Mouse (Mus musculus): ENCODE data around the gene Rcc1. TPM values are rescaled to one million over a fixed set of nuclear protein-coding genes. Genes with fewer than 3 reads are reported as not detected.

Rcc1 gene
- total RNA-seq, 2 experiments from 2014 or later = 12.8 to 13.6 TPM

DNA sequence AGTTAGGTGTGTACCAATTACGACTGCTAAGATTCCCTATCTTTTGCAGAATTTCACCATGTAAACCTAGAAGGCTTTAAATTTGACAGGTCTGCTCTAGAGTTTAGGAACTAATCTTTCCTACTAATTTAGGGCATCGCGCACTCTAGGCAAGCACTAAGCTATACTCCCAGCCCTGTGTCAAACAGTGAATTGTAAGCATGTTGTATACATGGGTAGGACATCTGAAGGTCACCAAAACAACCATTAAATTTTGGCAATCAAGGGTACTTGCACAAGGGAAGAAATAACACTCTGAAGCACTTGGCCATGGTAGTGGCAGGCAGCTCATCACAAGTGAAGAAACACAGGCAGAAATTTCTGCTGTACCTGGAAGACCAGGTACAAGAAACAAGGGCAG lies 2.6 kb downstream of the Rcc1 start:
- TF ChIP-seq CTCF (conservative IDR thresholded peaks at IDR 0.05) = no peak
- Histone ChIP-seq H3K4me3 (no peak overlapping the region), H3K27ac (no peak overlapping the region)
- no peak for DNase-seq (ENCODE audit: low spot score in 2 of 2)

GRCm38 (mm10) chr4:132350123-132350740 lies 3.2 kb downstream of the Rcc1 start:
- no peak for DNase-seq (ENCODE audit: low spot score in 2 of 2)
- H3K4me3 ChIP-seq = no peak overlapping the region
- no peak for TF ChIP-seq CTCF (conservative IDR thresholded peaks at IDR 0.05)
- H3K27ac ChIP-seq = no peak overlapping the region

DNA sequence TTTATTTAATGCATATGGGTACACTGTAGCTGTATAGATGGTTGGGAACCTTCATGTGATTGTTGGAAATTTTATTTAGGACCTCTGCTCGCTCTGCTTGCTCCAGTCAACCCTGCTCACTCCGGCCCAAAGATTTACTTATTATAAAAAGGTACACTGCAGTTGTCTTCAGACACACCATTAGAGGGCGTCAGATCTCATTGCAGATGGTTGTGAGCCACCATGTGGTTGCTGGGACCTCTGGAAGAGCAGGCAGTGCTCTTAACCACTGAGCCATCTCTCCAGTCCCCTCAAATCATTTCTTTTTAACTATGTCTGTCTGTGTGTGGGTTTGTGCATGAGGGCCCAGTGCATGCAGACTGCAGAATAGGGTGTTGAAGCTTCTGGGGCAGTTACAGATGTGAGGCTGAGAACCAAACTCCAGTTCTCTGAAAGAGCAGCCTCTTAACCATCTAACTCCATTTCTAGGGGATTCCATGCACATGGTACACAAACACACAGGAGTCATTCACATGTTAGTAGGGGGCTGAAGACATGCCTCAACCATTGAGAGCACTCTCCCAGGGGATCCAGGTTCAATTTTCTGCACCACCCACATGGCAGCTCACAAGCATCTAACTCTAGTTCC lies 3.8 kb downstream of the Rcc1 start:
- no peak for DNase-seq (ENCODE audit: low spot score in 2 of 2)
- Histone ChIP-seq H3K4me3 (no peak overlapping the region), H3K27ac (no peak overlapping the region)
- TF ChIP-seq CTCF (conservative IDR thresholded peaks at IDR 0.05) = peak; percentile 41

DNA sequence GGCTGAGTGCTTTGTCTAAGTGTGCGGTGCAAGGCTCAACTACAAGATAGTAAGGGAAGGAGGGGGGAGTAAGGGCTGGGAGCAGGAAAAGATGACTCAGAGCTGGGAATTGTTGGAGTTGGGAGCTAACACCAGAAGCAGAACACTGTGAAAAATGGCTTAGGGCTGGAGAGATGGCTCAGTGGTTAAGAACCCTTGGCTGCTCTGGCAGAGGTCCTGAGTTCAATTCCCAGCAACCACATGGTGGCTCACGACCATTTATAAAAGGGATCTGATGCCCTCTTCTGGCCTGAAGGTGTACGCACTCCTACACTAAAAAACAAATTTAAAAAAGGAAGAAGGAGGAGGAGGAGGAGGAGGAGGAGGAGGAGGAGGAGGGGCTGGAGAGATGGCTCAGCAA lies 6.7 kb downstream of the Rcc1 start:
- Histone ChIP-seq H3K27ac (no peak overlapping the region), H3K4me3 (no peak overlapping the region)
- DNase-seq (ENCODE audit: low spot score in 2 of 2) = no peak
- peak; percentile 17; the same call in 1 of the 2 replicates for TF ChIP-seq CTCF (conservative IDR thresholded peaks at IDR 0.05)

DNA sequence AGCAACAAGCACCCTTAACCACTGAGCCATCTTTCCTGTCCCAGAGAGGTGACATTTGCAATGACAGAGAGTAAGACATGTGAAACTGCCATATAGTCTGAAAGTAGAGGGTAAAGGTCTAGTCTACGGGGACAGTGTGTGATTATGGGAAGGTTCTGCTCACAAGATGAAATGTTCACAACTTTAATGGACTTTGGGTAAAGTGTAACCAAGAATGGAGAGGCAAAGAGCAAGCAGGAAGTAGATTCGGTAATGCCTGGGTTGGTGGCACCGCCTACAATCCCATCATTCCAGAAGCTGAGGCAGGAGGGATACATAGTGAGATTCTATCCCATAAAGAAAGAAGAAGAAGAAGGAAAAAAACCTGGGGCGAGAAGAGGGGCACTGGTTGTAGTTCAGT lies 7.1 kb downstream of the Rcc1 start:
- Histone ChIP-seq H3K4me3 (no peak overlapping the region), H3K27ac (no peak overlapping the region)
- TF ChIP-seq CTCF (conservative IDR thresholded peaks at IDR 0.05) = no peak
- no peak for DNase-seq (ENCODE audit: low spot score in 2 of 2)

GRCm38 (mm10) chr4:132345843-132346212 lies 7.6 kb downstream of the Rcc1 start:
- TF ChIP-seq CTCF (conservative IDR thresholded peaks at IDR 0.05) = no peak
- H3K27ac ChIP-seq = peak overlapping the region; percentile 90
- DNase-seq (ENCODE audit: low spot score in 2 of 2) = no peak
- H3K4me3 ChIP-seq = peak overlapping the region; percentile 72

DNA sequence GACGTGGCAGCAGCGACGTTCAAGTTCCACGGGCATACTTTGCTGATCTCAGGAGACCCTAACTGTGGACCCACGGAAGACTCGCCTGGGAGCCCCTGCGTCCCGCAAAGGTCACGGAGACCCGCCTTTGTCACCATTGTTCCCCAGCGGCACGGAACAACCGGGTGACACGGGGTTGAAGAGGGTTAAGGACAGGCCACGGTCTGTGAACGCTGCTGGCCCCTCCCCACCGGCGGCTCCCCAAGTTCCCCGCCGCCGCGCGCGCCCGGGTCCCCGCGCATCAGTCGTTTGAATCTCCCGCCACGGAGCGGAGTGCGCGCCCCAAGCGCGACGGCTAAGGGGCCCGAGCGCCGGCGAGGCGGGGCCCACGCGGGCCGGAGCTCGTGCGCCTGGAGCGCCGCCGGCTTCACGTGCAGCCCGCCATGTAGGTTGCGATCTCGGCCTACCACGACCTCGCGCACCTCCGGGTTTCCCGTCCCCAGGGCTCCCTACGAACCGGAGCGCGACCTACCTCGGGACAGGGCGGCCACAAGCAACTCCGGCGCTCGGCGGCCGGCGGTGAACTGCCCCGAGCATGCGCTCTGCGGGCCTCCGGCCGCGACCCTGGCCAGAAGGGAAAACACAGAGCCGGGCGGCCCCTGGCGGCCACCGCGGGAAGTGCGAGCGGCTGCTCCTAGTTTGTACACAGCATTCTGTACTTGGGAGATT lies 8.1 kb downstream of the Rcc1 start:
- peak overlapping the region; percentile 90 for H3K27ac ChIP-seq
- peak overlapping the region; percentile 72 for H3K4me3 ChIP-seq
- TF ChIP-seq CTCF (conservative IDR thresholded peaks at IDR 0.05) = peak; percentile 100
- peak; percentile 91 to 97 for DNase-seq (ENCODE audit: low spot score in 2 of 2)

- TF ChIP-seq CTCF (conservative IDR thresholded peaks at IDR 0.05) = no peak
- DNase-seq (ENCODE audit: low spot score in 2 of 2) = no peak
- no peak overlapping the region for H3K27ac ChIP-seq
- H3K4me3 ChIP-seq = peak overlapping the region; percentile 72
These were observed 8.8 kb downstream of the Rcc1 start for GRCm38 (mm10) chr4:132344403-132345134.

DNA sequence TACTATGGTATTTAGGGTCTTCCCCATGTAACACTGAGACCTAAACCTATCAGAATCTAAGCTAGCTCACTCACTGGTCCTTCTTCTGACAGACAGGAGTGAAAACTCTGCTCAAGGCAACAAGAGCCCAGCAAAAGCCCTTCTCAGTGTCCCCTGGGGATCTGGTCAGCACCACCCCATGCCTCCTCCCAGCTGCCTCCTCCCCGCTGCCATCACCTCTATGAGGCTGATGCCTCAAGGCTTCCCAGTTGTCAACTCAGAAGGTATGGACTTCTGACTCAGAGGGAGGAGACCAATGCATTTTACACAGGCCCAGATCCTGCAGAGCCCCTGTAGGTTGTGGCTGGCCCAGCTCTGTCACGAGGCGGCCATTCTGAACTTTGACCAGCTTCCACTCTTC lies 12.0 kb downstream of the Rcc1 start:
- no peak for DNase-seq (ENCODE audit: low spot score in 2 of 2)
- TF ChIP-seq CTCF (conservative IDR thresholded peaks at IDR 0.05) = no peak
- no peak overlapping the region for H3K4me3 ChIP-seq

DNA sequence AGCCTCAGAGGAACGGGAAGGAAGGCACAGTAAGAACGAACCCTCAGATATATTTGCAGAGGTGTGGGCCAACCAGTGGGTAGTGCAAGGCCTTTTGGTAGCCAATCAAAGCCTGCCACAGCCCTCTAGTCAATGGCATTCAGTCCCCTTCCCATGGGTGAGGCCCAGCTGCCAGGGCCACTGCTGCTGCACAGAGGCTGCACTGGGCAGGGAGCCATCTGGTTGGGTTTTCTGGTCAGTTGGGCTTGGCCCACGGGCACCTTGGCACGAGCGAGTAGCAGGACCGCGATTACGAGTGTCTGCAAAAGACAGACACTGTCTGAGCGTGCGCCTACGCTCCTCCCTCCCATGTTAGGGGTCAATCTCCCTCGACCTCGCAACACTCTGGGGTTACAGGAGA lies 14.5 kb downstream of the Rcc1 start:
- DNase-seq (ENCODE audit: low spot score in 2 of 2) = peak in 1 of 2 experiments; percentile 35
- no peak for TF ChIP-seq CTCF (conservative IDR thresholded peaks at IDR 0.05)
- H3K4me3 ChIP-seq = no peak overlapping the region
- no peak overlapping the region for H3K27ac ChIP-seq

More for the DNA sequence above, 12.0 kb downstream of the Rcc1 start:
- no peak overlapping the region for H3K27ac ChIP-seq

DNA sequence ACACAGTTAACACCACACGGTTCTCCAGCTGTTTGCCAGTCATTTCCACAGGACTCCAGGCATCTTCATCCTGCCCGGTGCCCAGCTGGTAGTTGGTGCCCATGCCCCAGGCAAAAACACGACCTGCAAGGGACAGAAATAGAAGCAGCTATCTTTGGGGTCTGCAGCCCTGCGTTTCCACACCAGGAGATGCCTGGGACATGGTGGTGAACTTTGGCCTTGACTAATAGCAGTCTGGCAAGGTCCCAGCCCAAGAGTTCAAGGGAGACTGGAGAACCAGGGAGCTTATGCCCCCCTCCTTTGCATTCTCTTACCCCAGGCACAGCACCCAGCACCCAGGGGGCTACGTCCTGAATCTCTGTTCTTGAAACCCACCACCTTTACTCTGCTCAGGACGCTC lies 20.5 kb downstream of the Rcc1 start:
- H3K27ac ChIP-seq = no peak overlapping the region
- H3K4me3 ChIP-seq = no peak overlapping the region
- TF ChIP-seq CTCF (conservative IDR thresholded peaks at IDR 0.05) = no peak

GRCm38 (mm10) chr4:132331960-132332359 lies 21.4 kb downstream of the Rcc1 start:
- no peak overlapping the region for H3K4me3 ChIP-seq
- H3K27ac ChIP-seq = no peak overlapping the region
- no peak for DNase-seq (ENCODE audit: low spot score in 2 of 2)
- no peak for TF ChIP-seq CTCF (conservative IDR thresholded peaks at IDR 0.05)

More for the DNA sequence above, 20.5 kb downstream of the Rcc1 start:
- no peak for DNase-seq (ENCODE audit: low spot score in 2 of 2)

GRCm38 (mm10) chr4:132329835-132330354 lies 23.5 kb downstream of the Rcc1 start:
- Histone ChIP-seq H3K27ac (peak overlapping the region; percentile 90), H3K4me3 (peak overlapping the region; percentile 63)
- no peak for TF ChIP-seq CTCF (conservative IDR thresholded peaks at IDR 0.05)
- DNase-seq (ENCODE audit: low spot score in 2 of 2) = no peak

Data from layer of hippocampus, adult 2 months (tissue).